Mouse (Mus musculus) lung, postnatal 4 days (tissue): ENCODE results near the gene Sbk3.

Experiments
- DNase-seq, 2 experiments: peaks; one replicate each; pipeline ENCODE4 v3.0.0; 2021

The Sbk3 gene

GRCm38 (mm10) chr7:4928323-4928722 lies 42.6 kb downstream of the Sbk3 start:
- no peak for DNase-seq

GRCm38 (mm10) chr7:4927711-4928110 lies 43.3 kb downstream of the Sbk3 start:
- DNase-seq: peak; percentile 38 to 56

- DNase-seq: no peak
These were observed 44.1 kb downstream of the Sbk3 start for GRCm38 (mm10) chr7:4926849-4927248.

- DNase-seq: peak; percentile 63 to 88
These were observed 45.3 kb downstream of the Sbk3 start, which contains the start of gene Ssc5d for GRCm38 (mm10) chr7:4925441-4926381. Ssc5d (plus strand) TSS chr7:4925785.

- peak; percentile 45 to 81 for DNase-seq
These were observed 46.1 kb downstream of the Sbk3 start for GRCm38 (mm10) chr7:4924891-4925301.

GRCm38 (mm10) chr7:4924483-4924882 lies 46.5 kb downstream of the Sbk3 start:
- no peak for DNase-seq

- DNase-seq: peak; percentile 72 to 82
These were observed 47.2 kb downstream of the Sbk3 start for GRCm38 (mm10) chr7:4923586-4924364.

GRCm38 (mm10) chr7:4922931-4923565 lies 47.9 kb downstream of the Sbk3 start:
- DNase-seq: peak in 1 of 2 experiments; percentile 39

GRCm38 (mm10) chr7:4922508-4922907 lies 48.5 kb downstream of the Sbk3 start:
- peak; percentile 75 to 79 for DNase-seq

GRCm38 (mm10) chr7:4921824-4922482 lies 49.0 kb downstream of the Sbk3 start, which contains the start of gene Nat14:
Nat14 (plus strand) TSS chr7:4922028.
- no peak for DNase-seq

- DNase-seq: peak; percentile 42 to 63
These were observed 49.8 kb downstream of the Sbk3 start for GRCm38 (mm10) chr7:4920976-4921823.

GRCm38 (mm10) chr7:4920496-4920895 lies 50.5 kb downstream of the Sbk3 start:
- DNase-seq: no peak

GRCm38 (mm10) chr7:4919971-4920370 lies 51.0 kb downstream of the Sbk3 start:
- no peak for DNase-seq

- DNase-seq: no peak
These were observed 51.9 kb downstream of the Sbk3 start for GRCm38 (mm10) chr7:4919096-4919495.

- no peak for DNase-seq
These were observed 52.3 kb downstream of the Sbk3 start for GRCm38 (mm10) chr7:4918681-4919080.

- DNase-seq: no peak
These were observed 53.5 kb downstream of the Sbk3 start for GRCm38 (mm10) chr7:4917494-4917893.

GRCm38 (mm10) chr7:4915669-4916416 lies 55.1 kb downstream of the Sbk3 start:
- peak in 1 of 2 experiments; percentile 47 for DNase-seq
